Mouse (Mus musculus) lung, postnatal 0 days (tissue): Measurements from ENCODE around the gene 1700011L22Rik. TPM values are rescaled to one million over a fixed set of nuclear protein-coding genes. Genes with fewer than 3 reads are reported as not detected.

Experiments
- ATAC-seq: fragments of 200-750 bp; cut with Nextera tagmentation; 2 replicates; pipeline ENCODE4 v1.8.0; 2017; ENCODE audit warnings: moderate library complexity
- DNase-seq: peaks from one replicate; pipeline ENCODE4 v3.0.0-alpha.2; 2016; ENCODE audit warnings: low spot score
- H3K27ac ChIP-seq: fragments of 300-500 bp; sonication (generic); 2 replicates; pipeline ENCODE4 v1.5.1; 2014; ENCODE audit warnings: antibody characterized with exemption, mild to moderate bottlenecking, low read length, mixed read lengths
- H3K27me3 ChIP-seq: fragments of 300-500 bp; sonication (generic); replicated peaks from 2 replicates; pipeline ENCODE4 v1.6.1; 2014; ENCODE audit warnings: low read length, mixed read lengths; ENCODE audit not compliant: insufficient read depth
- H3K36me3 ChIP-seq: fragments of 300-500 bp; sonication (generic); 2 replicates; pipeline ENCODE4 v1.6.1; 2014; ENCODE audit warnings: low read length, mixed read lengths; ENCODE audit not compliant: insufficient read depth
- H3K4me1 ChIP-seq: fragments of 300-500 bp; sonication (generic); 2 replicates; pipeline ENCODE4 v1.6.1; 2014; ENCODE audit warnings: antibody characterized with exemption, low read depth, low read length, mixed read lengths; ENCODE audit not compliant: insufficient read depth
- H3K4me2 ChIP-seq: fragments of 300-500 bp; sonication (generic); replicated peaks from 2 replicates; pipeline ENCODE4 v1.6.1; 2014; ENCODE audit warnings: low read depth, mild to moderate bottlenecking, low read length, moderate library complexity, mixed read lengths
- H3K4me3 ChIP-seq: fragments of 300-500 bp; sonication (generic); 2 replicates; pipeline ENCODE4 v1.5.1; 2014; ENCODE audit warnings: low read depth, low read length
- H3K9ac ChIP-seq: fragments of 300-500 bp; sonication (generic); replicated peaks from 2 replicates; pipeline ENCODE4 v1.6.1; 2014; ENCODE audit warnings: low read depth, mild to moderate bottlenecking
- H3K9me3 ChIP-seq: fragments of 300-500 bp; sonication (generic); 2 replicates; pipeline ENCODE4 v1.6.1; 2016; ENCODE audit warnings: low read length, mixed read lengths
- CTCF ChIP-seq: IDR thresholded peaks from 2 replicates; pipeline ENCODE4 v1.5.1; 2016; ENCODE audit warnings: antibody characterized with exemption, mild to moderate bottlenecking
- EP300 ChIP-seq: IDR thresholded peaks from 2 replicates; pipeline ENCODE4 v1.6.1; 2016; ENCODE audit warnings: antibody characterized with exemption, mild to moderate bottlenecking, control low read depth
- WGBS: fragments of 180-500 bp; shearing (Covaris S2); extraction: QIAGEN DNeasy Blood & Tissue Kit; methylation state at CpG from one replicate; pipeline ENCODE4 v1.1.7; 2014; 5-methylcytosine and 5-hydroxymethylcytosine counted together
- polyA plus RNA-seq: library from polyadenylated mRNA; unstranded; fragments of >200 nt; fragmentation: Nextera tagmentation; extraction: Ambion mirVana; gene quantifications from 2 replicates; pipeline ENCODE4 v1.2.1, GENCODE M21; 2015

1700011L22Rik gene
- polyA plus RNA-seq, 1 experiment from 2014 or later: not detected

DNA sequence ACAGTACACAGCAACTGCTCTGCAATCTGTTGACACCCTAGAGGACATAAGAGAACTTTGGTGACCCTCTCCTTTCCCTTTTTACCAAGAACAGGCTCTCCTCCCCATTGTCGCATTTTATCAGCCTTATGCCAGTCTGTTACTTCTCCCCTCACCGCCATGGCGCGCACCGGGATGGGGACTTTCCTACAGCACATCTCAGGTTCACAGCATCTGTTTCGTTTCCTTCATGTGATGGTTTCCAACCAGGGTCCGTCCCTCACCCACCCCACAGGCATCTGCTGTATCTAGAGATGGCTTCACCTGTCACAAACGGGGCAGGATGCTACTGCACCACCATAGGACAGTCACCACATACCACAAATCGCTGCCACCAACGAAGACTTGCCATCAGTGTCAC, 26.6 kb upstream of the 1700011L22Rik start:
- no peak overlapping the region for H3K9ac ChIP-seq
- WGBS: 94% methylated on average over 10 of the region's 10 CpGs
- H3K4me2 ChIP-seq: no peak overlapping the region
- no peak overlapping the region for H3K4me3 ChIP-seq
- no peaks in the 10 kb centered on the region for H3K9me3 ChIP-seq
- H3K4me1 ChIP-seq: no peaks in the 10 kb centered on the region
- H3K27ac ChIP-seq: no peak overlapping the region
- no peaks in the 10 kb centered on the region for H3K27me3 ChIP-seq
- H3K36me3 ChIP-seq: no peaks in the 10 kb centered on the region
- TF ChIP-seq EP300 (no peak), CTCF (no peak)
- no peak for ATAC-seq
- no peak for DNase-seq

DNA sequence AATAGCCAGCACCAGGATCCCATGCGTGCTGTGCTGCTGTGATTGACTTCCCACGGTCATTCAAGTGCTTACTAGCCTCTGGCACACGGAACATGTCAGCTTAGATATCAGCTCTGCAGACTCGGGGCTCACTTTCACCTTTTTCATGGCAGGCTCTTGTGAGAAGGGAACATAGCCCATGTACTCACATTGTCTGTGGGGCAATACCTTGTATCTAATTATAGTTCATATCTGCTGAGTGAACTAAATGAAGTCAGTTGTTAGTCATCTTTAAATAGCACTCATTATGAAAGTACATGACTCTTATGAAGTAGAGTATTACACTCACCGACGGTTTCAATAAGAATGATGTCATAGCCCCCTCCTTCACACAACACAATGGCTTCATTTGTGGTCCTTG, 25.4 kb upstream of the 1700011L22Rik start:
- Histone ChIP-seq H3K9me3 (no peaks in the 10 kb centered on the region), H3K36me3 (no peaks in the 10 kb centered on the region; the same call in 1 of the 2 replicates), H3K27me3 (no peaks in the 10 kb centered on the region), H3K4me1 (no peaks in the 10 kb centered on the region), H3K9ac (no peak overlapping the region), H3K4me3 (no peak overlapping the region), H3K27ac (no peak overlapping the region), H3K4me2 (no peak overlapping the region)
- TF ChIP-seq CTCF (no peak), EP300 (no peak)
- DNase-seq (peak; percentile 30), ATAC-seq (peak; percentile 27; the same call in 1 of the 2 replicates)
- WGBS: 57% methylated on average over 6 of the region's 6 CpGs

DNA sequence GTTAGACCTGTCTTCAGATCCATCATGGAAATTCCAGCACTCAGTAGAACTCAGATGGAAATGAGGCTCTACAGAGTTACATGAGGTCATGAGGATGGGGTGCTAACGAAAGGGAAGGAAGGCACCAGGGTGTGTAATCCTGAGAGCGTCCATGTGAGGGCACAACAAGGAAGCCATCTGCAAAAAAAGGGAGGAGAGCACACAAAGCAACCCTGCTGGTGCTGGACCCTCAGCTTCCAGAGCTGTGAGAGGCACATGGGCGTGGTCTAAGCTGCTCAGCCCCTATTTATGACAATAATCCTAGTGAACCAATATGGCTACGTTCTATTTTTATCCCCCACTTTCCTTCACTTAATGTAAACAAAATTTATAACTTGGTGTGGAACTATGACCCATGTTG, 24.3 kb upstream of the 1700011L22Rik start:
- no peaks in the 10 kb centered on the region; the same call in 1 of the 2 replicates for H3K36me3 ChIP-seq
- no peaks in the 10 kb centered on the region for H3K27me3 ChIP-seq
- H3K4me2 ChIP-seq: no peak overlapping the region
- 88% methylated on average over 4 of the region's 4 CpGs for WGBS
- DNase-seq: no peak
- H3K27ac ChIP-seq: no peak overlapping the region
- no peaks in the 10 kb centered on the region for H3K9me3 ChIP-seq
- no peak for ATAC-seq
- H3K4me1 ChIP-seq: no peaks in the 10 kb centered on the region
- H3K4me3 ChIP-seq: no peak overlapping the region
- TF ChIP-seq CTCF (no peak), EP300 (no peak)
- no peak overlapping the region for H3K9ac ChIP-seq

DNA sequence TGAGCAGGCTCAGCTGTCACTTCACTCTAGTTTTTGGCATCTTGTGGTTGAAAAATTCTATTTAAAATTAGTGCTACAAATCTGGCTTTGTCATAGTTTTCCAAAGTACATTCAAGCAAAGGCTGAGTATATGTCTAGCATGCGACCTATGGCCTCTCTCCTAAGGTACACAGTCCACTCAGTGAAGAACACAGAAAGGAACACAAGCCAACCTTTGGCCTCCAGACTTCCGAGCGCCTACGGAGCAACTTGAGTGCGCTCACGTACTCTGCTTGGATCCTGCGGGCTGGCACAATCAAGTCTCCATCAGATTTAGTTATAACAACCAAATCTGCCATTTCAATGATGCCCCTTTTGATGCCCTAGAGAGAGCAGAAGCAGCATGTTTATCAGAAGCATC, 20.6 kb upstream of the 1700011L22Rik start:
- TF ChIP-seq EP300 (no peak), CTCF (no peak)
- H3K27ac ChIP-seq: no peak overlapping the region
- H3K36me3 ChIP-seq: no peaks in the 10 kb centered on the region; the same call in 1 of the 2 replicates
- 96% methylated on average over 7 of the region's 7 CpGs for WGBS
- ATAC-seq (no peak), DNase-seq (no peak)
- no peak overlapping the region for H3K4me3 ChIP-seq
- no peak overlapping the region for H3K4me2 ChIP-seq
- no peaks in the 10 kb centered on the region for H3K4me1 ChIP-seq
- no peak overlapping the region for H3K9ac ChIP-seq
- H3K9me3 ChIP-seq: no peaks in the 10 kb centered on the region
- H3K27me3 ChIP-seq: no peaks in the 10 kb centered on the region

DNA sequence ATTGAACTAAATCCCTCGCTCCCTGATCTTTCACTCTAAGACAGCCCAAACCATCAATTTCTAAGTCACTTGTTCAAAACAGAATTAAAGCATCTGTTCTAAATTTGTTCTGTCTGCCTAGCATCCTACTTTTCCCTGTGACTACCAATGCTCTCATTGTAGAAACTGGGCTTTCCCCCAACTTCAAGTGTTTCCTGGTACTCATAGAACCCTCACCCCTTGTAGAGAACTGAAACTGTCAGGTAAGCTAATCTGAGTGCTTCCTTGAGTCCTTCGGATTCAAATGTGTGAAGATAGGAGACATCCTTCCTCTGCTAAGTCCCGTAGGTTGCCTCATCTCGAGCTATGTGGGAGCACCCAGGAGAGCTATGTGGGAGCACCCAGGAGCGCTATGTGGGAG, 13.6 kb upstream of the 1700011L22Rik start:
- Histone ChIP-seq H3K27ac (no peak overlapping the region), H3K9me3 (no peaks in the 10 kb centered on the region), H3K27me3 (no peaks in the 10 kb centered on the region), H3K4me3 (no peak overlapping the region), H3K9ac (no peak overlapping the region), H3K4me1 (no peaks in the 10 kb centered on the region), H3K4me2 (no peak overlapping the region), H3K36me3 (no peaks in the 10 kb centered on the region)
- WGBS: 79% methylated on average over 5 of the region's 5 CpGs
- DNase-seq (peak; percentile 23), ATAC-seq (no peak)
- no peak for TF ChIP-seq EP300
- TF ChIP-seq CTCF: no peak

DNA sequence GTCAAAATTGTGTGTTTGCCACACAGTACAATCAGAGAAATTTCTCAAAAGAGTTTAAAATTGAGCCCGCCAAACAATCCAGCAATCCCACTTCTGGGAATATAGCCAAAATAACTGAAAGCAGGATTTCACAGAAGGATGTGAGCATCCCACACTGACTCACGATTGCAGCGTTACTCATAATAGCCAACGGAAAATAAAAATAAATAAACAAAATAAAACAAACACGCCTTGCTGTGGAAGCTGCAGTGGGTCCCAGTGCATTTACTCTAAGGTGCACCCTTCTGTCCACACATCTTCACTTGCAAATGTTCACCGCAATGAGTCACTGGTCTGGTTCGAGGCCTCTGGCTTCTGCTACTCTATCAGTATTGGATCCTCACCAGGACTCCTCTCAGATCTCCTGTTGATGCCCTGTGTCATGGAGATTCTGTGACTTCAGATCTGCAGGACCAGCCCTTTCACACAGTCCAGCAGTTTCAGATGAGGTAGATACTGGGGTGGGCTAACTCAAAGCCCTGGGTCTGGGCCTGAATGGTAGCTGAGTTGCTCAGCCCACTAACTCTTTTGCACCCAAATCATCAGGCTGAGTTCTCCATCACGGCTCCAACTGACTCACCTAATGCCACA, 7.8 kb upstream of the 1700011L22Rik start:
- no peaks in the 10 kb centered on the region for H3K9me3 ChIP-seq
- no peak overlapping the region for H3K9ac ChIP-seq
- no peak overlapping the region for H3K4me3 ChIP-seq
- no peak for TF ChIP-seq CTCF
- TF ChIP-seq EP300: no peak
- H3K4me1 ChIP-seq: no peaks in the 10 kb centered on the region
- H3K27me3 ChIP-seq: no peaks in the 10 kb centered on the region
- DNase-seq: peak; percentile 55
- WGBS: 45% methylated on average over 8 of the region's 8 CpGs
- H3K27ac ChIP-seq: no peak overlapping the region
- peak; percentile 57 for ATAC-seq
- H3K4me2 ChIP-seq: no peak overlapping the region
- H3K36me3 ChIP-seq: no peaks in the 10 kb centered on the region
